Mouse (Mus musculus): Measurements from ENCODE around the gene Gltp. TPM values are rescaled to one million over a fixed set of nuclear protein-coding genes. Genes with fewer than 3 reads are reported as not detected.

Gltp gene
- total and polyA plus RNA-seq, 2 experiments from 2014 or later, result 19.8 to 32.1 TPM

DNA sequence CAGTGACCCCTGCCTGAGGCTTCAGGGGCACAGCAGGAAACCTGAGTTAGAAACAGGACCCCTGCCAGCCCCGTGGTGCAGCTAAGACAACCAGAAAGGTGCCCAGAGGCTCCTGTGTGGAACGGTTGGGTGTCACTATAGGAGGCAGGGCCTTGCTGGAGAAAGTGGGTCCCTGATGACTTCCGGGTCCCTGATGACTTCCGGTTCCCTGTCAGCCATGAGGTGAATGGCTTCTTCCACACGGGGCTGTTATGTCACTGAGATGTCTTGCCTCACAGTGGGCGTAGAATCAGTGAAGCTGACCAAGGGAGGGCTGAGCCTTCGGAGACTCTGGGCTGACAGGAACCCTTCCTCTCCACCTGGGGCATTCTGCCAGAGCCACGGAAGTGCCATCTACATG, 16.2 kb downstream of the Gltp start:
- 89% methylated on average over 8 of the region's 8 CpGs for WGBS

DNA sequence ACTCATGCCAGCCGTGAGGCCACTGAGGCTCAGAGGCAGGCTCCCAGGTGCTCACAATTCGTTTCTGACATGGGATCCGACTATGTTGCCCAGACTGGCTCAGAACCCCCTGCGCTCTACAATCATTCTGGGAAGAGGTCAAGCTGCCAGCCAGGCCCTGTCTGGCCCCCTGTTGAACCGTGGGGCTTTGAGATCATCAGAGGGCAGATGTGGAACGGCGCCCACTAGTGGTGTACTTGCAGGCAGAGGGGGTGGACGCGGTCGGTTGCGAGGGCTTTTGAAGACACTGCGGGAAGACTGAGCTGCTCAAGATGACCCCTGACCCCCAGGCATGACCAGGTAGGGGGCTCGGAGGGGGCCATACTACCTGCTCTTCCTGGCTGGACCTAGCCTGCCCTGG, 17.7 kb downstream of the Gltp start:
- ATAC-seq, result no peak
- H3K4me2 ChIP-seq (ENCODE audit: low read depth), result no peak overlapping the region
- no peaks in the 10 kb centered on the region for H3K4me1 ChIP-seq (ENCODE audit: insufficient read depth)
- 0 out of 2 replicates have a peak, but pooled peaks have one; percentile 7 for TF ChIP-seq CTCF (IDR thresholded peaks at IDR 0.05; ENCODE audit: low read depth)
- peaks cover 10% of the 10 kb centered on the region; the same call in 1 of the 2 replicates for H3K36me3 ChIP-seq (ENCODE audit: insufficient read depth)
- no peaks in the 10 kb centered on the region for H3K27me3 ChIP-seq (ENCODE audit: insufficient read depth, low read length)
- no peak overlapping the region for H3K27ac ChIP-seq (ENCODE audit: low read depth, low read length)
- DNase-seq, result no peak
- H3K9ac ChIP-seq, result no peak overlapping the region
- H3K4me3 ChIP-seq (ENCODE audit: low read depth, low read length), result no peak overlapping the region
- WGBS, result 94% methylated on average over 13 of the region's 13 CpGs
- H3K9me3 ChIP-seq (ENCODE audit: low read length), result no peaks in the 10 kb centered on the region

More for the DNA sequence above, 16.2 kb downstream of the Gltp start:
- Histone ChIP-seq H3K9me3 (ENCODE audit: low read length) (no peaks in the 10 kb centered on the region), H3K27ac (ENCODE audit: low read depth, low read length) (no peak overlapping the region), H3K9ac (no peak overlapping the region), H3K36me3 (ENCODE audit: insufficient read depth) (peaks cover 10% of the 10 kb centered on the region; the same call in 1 of the 2 replicates), H3K4me2 (ENCODE audit: low read depth) (no peak overlapping the region), H3K4me3 (ENCODE audit: low read depth, low read length) (no peak overlapping the region), H3K27me3 (ENCODE audit: insufficient read depth, low read length) (no peaks in the 10 kb centered on the region), H3K4me1 (ENCODE audit: insufficient read depth) (no peaks in the 10 kb centered on the region)
- TF ChIP-seq CTCF (IDR thresholded peaks at IDR 0.05; ENCODE audit: low read depth), result no peak
- no peak for DNase-seq
- no peak for ATAC-seq

DNA sequence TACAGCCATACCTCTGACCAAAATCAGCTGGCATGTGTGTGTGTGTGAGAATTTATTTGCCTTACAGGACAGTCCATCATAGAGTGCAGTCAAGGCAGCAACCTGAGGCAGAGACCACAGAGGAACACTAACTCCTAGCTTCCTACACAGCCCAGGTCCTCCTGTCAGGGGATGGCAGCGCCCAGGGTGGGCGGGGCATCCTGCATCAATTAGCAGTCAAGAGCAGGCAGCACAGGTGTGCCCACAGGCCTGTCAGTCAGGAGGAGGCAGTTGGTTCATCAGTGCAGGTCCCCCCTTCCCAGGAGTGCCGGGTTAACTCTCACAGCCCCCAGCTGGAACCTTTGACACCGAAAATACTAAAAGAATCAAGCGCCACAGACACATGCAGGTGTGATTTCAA, 21.8 kb downstream of the Gltp start:
- ATAC-seq (no peak), DNase-seq (no peak)
- TF ChIP-seq CTCF (IDR thresholded peaks at IDR 0.05; ENCODE audit: low read depth), result no peak
- no peak overlapping the region for H3K4me3 ChIP-seq (ENCODE audit: low read depth, low read length)
- no peak overlapping the region for H3K4me2 ChIP-seq (ENCODE audit: low read depth)
- H3K4me1 ChIP-seq (ENCODE audit: insufficient read depth), result no peaks in the 10 kb centered on the region
- 82% methylated on average over 5 of the region's 5 CpGs for WGBS
- H3K27me3 ChIP-seq (ENCODE audit: insufficient read depth, low read length), result no peaks in the 10 kb centered on the region
- H3K27ac ChIP-seq (ENCODE audit: low read depth, low read length), result no peak overlapping the region
- no peak overlapping the region for H3K9ac ChIP-seq
- H3K9me3 ChIP-seq (ENCODE audit: low read length), result no peaks in the 10 kb centered on the region
- H3K36me3 ChIP-seq (ENCODE audit: insufficient read depth), result no peaks in the 10 kb centered on the region; the same call in 1 of the 2 replicates

DNA sequence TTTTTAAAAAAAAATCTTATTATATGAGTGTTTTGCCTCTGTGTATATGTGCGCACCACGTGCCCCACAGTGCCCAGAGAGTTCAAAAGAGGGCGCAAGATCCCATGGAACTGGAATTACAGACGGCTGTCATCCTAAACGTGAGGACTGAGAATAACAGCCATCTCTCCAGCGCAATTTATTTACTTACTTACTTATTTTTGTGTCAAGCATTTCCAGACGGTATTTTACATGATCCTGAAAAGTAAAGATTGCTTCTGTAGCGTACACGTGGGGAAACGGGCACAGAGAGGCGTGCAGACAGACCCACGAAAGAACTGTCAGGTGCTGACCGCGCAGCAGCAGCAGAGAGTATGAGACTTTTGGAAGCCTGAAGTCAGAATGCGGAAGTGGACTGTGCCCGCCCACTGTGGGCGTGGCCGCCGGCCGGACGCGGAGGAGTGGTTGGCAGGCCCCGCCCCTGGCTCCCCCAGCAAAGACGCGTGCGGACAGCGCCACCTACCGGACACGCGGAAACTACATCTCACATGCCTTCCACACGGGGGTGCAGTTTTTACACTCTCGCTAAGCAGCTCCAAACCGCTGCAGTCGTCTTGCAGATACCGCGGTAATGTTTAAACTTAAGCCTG, 23.4 kb downstream of the Gltp start:
- H3K27ac ChIP-seq (ENCODE audit: low read depth, low read length), result peak overlapping the region; percentile 35; the same call in 1 of the 2 replicates
- H3K9me3 ChIP-seq (ENCODE audit: low read length), result no peaks in the 10 kb centered on the region
- DNase-seq, result peak; percentile 98
- peak; percentile 100 for TF ChIP-seq CTCF (IDR thresholded peaks at IDR 0.05; ENCODE audit: low read depth)
- no peaks in the 10 kb centered on the region for H3K4me1 ChIP-seq (ENCODE audit: insufficient read depth)
- H3K9ac ChIP-seq, result 0 out of 2 replicates have a peak overlapping the region, but pooled peaks have one; percentile 14
- H3K4me2 ChIP-seq (ENCODE audit: low read depth), result peak overlapping the region; percentile 53
- no peaks in the 10 kb centered on the region for H3K36me3 ChIP-seq (ENCODE audit: insufficient read depth)
- no peaks in the 10 kb centered on the region for H3K27me3 ChIP-seq (ENCODE audit: insufficient read depth, low read length)
- H3K4me3 ChIP-seq (ENCODE audit: low read depth, low read length), result peak overlapping the region; percentile 35
- 5% methylated on average over 36 of the region's 36 CpGs for WGBS
- ATAC-seq, result peak; percentile 88

DNA sequence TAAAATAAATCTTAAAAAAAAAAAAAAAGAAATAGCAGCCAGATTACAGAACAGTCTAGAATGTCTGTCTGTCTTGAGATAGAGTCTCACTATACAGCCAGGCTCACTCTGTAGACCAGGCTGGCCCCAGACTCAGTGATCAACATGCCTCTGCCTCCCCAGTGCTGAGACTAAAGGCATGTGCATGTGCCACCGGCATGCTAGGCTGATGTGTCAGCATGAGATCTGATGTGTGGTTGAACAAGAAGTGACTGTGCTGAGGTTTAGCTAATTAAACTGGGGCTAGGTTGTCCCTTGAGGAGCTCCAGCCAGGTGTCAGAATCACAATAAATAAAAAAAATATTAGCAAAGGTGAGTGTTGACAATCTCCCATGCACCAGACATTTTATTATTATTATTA, 24.1 kb downstream of the Gltp start:
- Histone ChIP-seq H3K4me1 (ENCODE audit: insufficient read depth) (no peaks in the 10 kb centered on the region), H3K27ac (ENCODE audit: low read depth, low read length) (no peak overlapping the region), H3K9ac (no peak overlapping the region), H3K27me3 (ENCODE audit: insufficient read depth, low read length) (no peaks in the 10 kb centered on the region), H3K9me3 (ENCODE audit: low read length) (no peaks in the 10 kb centered on the region), H3K4me3 (ENCODE audit: low read depth, low read length) (no peak overlapping the region), H3K4me2 (ENCODE audit: low read depth) (no peak overlapping the region), H3K36me3 (ENCODE audit: insufficient read depth) (no peaks in the 10 kb centered on the region)
- no peak for DNase-seq
- no peak for ATAC-seq
- no peak for TF ChIP-seq CTCF (IDR thresholded peaks at IDR 0.05; ENCODE audit: low read depth)
- 60% methylated on average over 1 of the region's 1 CpGs for WGBS

DNA sequence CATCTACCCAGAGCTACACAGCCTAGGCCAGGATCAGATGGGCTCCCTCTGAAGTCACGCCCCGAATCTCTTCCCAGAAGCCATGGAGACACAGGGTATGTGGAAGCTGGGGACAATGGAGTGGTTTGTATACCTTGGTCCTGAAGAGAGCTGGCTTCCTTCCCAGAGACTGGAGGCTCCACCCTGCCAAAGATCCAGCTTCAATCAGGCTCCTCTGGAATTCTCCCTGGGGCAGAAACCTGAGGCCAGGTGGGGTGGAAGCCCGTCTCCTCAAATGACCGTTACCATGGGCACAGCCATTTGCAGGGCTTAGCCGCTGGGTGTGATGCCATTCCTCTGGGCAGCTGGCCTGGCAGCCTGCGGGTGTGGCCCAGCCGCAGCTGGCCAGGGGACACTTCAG, 26.0 kb downstream of the Gltp start:
- no peak for ATAC-seq
- TF ChIP-seq CTCF (IDR thresholded peaks at IDR 0.05; ENCODE audit: low read depth), result no peak
- Histone ChIP-seq H3K4me1 (ENCODE audit: insufficient read depth) (no peaks in the 10 kb centered on the region), H3K4me2 (ENCODE audit: low read depth) (no peak overlapping the region), H3K27ac (ENCODE audit: low read depth, low read length) (no peak overlapping the region), H3K4me3 (ENCODE audit: low read depth, low read length) (no peak overlapping the region), H3K9ac (no peak overlapping the region), H3K36me3 (ENCODE audit: insufficient read depth) (no peaks in the 10 kb centered on the region), H3K9me3 (ENCODE audit: low read length) (no peaks in the 10 kb centered on the region), H3K27me3 (ENCODE audit: insufficient read depth, low read length) (no peaks in the 10 kb centered on the region)
- 52% methylated on average over 7 of the region's 7 CpGs for WGBS
- no peak for DNase-seq

DNA sequence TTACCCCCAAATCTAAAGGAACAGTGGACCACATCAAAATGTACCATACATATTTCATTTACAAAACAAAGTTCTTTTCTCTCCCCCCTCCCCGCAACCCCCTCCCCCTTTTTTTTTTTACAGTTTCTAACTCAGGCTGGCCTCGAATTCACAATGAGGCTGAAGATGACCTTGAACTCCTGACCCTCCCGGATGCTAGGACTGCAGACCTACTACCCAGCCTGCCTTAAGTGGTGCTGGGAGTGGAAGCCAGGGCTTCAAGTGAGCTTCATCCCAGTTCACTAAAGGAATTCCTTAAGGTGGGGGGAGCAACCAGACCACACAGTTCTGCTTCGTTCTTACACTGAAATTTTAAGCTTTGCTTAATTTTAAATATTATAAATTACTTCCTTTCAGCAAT, 26.6 kb downstream of the Gltp start:
- no peak for DNase-seq
- WGBS, result 83% methylated on average over 4 of the region's 4 CpGs
- H3K4me3 ChIP-seq (ENCODE audit: low read depth, low read length), result no peak overlapping the region
- no peak overlapping the region for H3K27ac ChIP-seq (ENCODE audit: low read depth, low read length)
- no peaks in the 10 kb centered on the region for H3K9me3 ChIP-seq (ENCODE audit: low read length)
- H3K27me3 ChIP-seq (ENCODE audit: insufficient read depth, low read length), result no peaks in the 10 kb centered on the region
- no peaks in the 10 kb centered on the region for H3K36me3 ChIP-seq (ENCODE audit: insufficient read depth)
- H3K4me2 ChIP-seq (ENCODE audit: low read depth), result no peak overlapping the region
- TF ChIP-seq CTCF (IDR thresholded peaks at IDR 0.05; ENCODE audit: low read depth), result no peak
- H3K9ac ChIP-seq, result no peak overlapping the region
- no peak for ATAC-seq
- no peaks in the 10 kb centered on the region for H3K4me1 ChIP-seq (ENCODE audit: insufficient read depth)
